Mouse (Mus musculus) yolk sac, embryonic 10.5 days (tissue): ENCODE measurements around the gene Mfsd10.
"Not testable (repeated sequence)": the region's sequence is repeated elsewhere in the genome, so short reads cannot be mapped to it uniquely, and the experiment has no call there.

Source experiments
- DNase-seq: peaks from one replicate; pipeline ENCODE4 v3.0.0-alpha.2; 2017; ENCODE audit warnings: low spot score

The Mfsd10 gene

DNA sequence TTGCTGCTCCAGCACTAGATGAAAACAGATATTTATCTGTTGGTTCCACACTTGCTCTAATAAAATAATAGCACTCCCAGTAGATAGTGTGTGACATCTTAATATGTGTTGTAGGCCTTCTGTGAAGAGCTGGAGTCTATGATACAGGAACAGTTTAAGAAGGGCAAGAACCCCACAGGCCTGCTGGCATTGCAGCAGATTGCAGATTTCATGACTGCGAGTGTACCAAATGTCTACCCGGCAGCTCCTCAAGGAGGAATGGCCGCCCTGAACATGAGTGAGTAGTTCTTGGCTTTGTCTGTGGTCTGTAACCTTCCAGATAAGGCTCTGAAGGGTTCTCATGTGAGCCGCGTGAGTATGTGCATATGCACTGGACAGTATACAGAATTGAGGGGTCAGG, 32.4 kb downstream of the Mfsd10 start:
- no peak for DNase-seq

GRCm38 (mm10) chr5:34593202-34593727, 43.7 kb downstream of the Mfsd10 start:
- no peak for DNase-seq

DNA sequence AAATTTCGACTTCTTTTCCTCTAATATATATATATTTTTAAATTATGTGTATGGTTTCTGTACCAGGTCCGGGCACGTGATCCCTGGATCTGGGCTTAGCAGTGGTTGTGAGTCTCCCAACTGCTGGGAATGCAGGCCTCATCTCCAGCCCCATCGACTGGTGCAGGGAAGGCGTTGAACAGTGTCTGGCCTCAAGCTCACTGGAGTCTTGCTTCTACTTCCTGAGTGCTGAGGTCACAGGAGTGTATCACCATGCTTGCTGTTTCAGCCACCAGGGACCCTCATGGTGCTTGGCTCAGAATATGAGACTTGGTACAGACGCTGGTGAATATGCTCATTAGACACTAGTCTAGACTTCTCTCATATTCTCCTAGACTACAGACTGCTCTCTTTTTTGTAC, 44.3 kb downstream of the Mfsd10 start:
- no peak for DNase-seq

DNA sequence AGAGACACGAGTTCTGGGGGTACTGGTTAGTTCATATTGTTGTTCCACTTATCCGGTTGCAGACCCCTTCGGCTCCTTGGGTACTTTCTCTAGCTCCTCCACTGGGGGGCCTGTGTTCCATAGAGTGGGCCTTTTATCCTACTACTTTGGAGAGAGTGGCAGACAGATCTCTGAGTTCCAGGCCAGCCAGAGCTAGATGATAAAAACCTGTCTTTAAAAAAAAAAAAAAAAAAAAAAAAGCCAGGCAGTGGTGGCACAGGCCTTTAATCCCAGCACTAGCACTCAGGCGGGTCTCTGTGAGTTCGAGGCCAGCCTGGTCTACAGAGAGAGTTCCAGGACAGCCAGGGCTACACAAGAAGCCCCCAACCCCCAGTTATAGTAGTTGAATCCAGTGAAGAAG, 44.8 kb downstream of the Mfsd10 start:
- not testable (repeated sequence) for DNase-seq

DNA sequence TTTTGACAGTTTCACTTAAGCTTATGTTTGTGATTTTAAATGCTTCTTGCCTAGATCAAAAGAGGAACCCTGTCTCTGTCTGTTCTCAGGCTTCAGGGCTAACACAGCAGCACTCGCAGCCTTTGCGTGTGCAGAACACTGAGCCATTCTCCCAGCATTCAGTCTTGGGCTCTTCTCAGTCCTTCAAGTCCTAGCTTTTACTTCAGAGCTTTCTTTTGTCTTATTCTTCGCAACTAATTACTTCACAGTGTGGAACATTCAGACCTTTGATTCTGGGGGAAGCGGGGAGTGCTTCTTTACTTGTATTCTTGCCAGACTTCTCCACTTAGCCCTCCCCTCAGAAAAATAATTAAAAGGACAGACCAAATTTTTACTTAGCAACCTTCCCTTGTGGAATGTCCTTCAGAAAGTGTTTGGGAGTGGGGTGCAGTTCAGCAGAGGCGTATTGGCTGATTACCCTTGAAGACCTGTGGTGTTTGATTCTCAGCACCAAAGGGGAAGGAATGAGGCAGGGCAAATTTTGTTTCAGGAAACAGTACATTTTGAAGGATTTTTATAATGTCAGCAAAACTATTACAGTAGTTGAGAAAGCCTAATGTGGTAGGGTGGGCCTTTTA, 45.5 kb downstream of the Mfsd10 start:
- no peak for DNase-seq

- no peak for DNase-seq
These were observed 46.3 kb downstream of the Mfsd10 start for GRCm38 (mm10) chr5:34590702-34591101.

DNA sequence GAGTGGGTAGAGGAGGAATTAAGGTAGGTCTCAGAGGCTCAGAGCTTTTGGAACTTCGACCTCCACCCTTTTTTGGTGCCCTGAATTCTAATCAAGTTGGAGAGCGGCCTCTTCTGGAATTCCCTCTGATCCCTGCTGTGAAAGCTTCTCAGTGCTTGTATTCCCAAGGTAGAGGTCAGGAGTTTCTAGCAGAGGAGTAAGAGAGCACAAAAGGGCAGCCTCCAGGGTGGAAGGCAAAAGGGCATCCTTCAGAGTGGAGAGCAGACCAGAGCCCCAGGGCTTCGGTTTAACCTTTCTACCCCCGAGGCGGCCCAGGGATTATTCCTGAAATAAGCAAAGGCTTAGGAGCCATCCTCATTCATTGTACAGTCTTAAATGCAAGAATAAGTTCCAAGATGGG, 47.0 kb downstream of the Mfsd10 start:
- DNase-seq, result no peak

- DNase-seq, result no peak
These were observed 49.1 kb downstream of the Mfsd10 start for GRCm38 (mm10) chr5:34587881-34588280.

DNA sequence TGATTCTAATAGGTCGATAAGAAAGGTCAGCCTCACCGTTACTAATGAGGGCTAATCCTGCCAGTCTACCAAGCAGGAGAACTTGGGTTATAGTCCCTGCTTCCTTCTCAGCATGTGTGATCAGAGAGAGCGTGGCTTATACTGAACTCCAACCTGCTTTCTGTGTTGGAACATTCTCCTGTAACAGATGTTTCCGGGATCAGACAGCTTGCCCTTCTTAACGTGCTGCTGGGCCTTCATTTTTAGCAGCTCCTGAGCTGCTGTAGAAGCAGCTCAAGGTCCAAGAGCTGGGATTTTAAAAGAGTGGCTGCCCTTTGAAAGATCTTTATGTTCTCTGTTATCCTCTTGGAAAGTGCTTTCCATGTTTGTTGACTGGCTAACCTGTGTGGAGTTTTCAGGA, 51.8 kb downstream of the Mfsd10 start:
- no peak for DNase-seq
